Mouse (Mus musculus) heart, adult 18-20 months (tissue): ENCODE results near the gene Hebp2. TPM values are rescaled to one million over a fixed set of nuclear protein-coding genes. Genes with fewer than 3 reads are reported as not detected.
A peak's percentile ranks its signal among the peaks of the same experiment; 100 is the strongest.
"Not testable (repeated sequence)": the region's sequence is repeated elsewhere in the genome, so short reads cannot be mapped to it uniquely, and the experiment has no call there.

Experiments used
- DNase-seq, 2 experiments: peaks; one replicate each; pipeline ENCODE4 v3.0.0; 2021 to 2022; ENCODE audit warnings: mixed read lengths in 1 of 2
- long read RNA-seq, 2 experiments: library from polyadenylated mRNA; stranded (forward); transcript quantifications; one replicate each; pipeline ENCODE4 v2.0.0; 2021
- total RNA-seq, 2 experiments: library from RNA; stranded (reverse); gene quantifications; 2 replicates each; pipeline ENCODE4 v1.2.3; 2021

Gene Hebp2
- total RNA-seq = under 1 TPM; 0.44 to 0.50 TPM
- long read RNA-seq, experiment 1, partial matches to known transcripts = 0 of 3 reads
- long read RNA-seq, experiment 1, other reads (novel, unspliced or antisense) = 0 of 3 reads
- long read RNA-seq, experiment 2, partial matches to known transcripts = 0 of 2 reads
- long read RNA-seq, experiment 2, other reads (novel, unspliced or antisense) = 0 of 2 reads

- peak; percentile 52 to 65 for DNase-seq
Measured at GRCm38 (mm10) chr10:18545813-18546235, at the start of gene Hebp2. Gene Hebp2 (minus strand): TSS chr10:18546076.

GRCm38 (mm10) chr10:18589455-18589854 is 43.6 kb upstream of the Hebp2 start:
- DNase-seq = no peak

- no peak for DNase-seq
Measured at GRCm38 (mm10) chr10:18584188-18584587, 38.3 kb upstream of the Hebp2 start.

- DNase-seq = no peak
Measured at GRCm38 (mm10) chr10:18572581-18572980, 26.7 kb upstream of the Hebp2 start.

GRCm38 (mm10) chr10:18562940-18563339 is 17.1 kb upstream of the Hebp2 start:
- peak in 1 of 2 experiments; percentile 72 for DNase-seq

GRCm38 (mm10) chr10:18561445-18561844 is 15.6 kb upstream of the Hebp2 start:
- no peak for DNase-seq

- not testable (repeated sequence) for DNase-seq
Measured at GRCm38 (mm10) chr10:18559076-18559475, 13.2 kb upstream of the Hebp2 start.

- no peak for DNase-seq
Measured at GRCm38 (mm10) chr10:18549321-18550216, 3.7 kb upstream of the Hebp2 start.

- DNase-seq = no peak
Measured at GRCm38 (mm10) chr10:18547381-18547780, 1.5 kb upstream of the Hebp2 start.

GRCm38 (mm10) chr10:18545309-18545708 is 567 bp downstream of the Hebp2 start:
- no peak for DNase-seq

- no peak for DNase-seq
Measured at GRCm38 (mm10) chr10:18536889-18537288, 9.0 kb downstream of the Hebp2 start.

GRCm38 (mm10) chr10:18532293-18532692 is 13.6 kb downstream of the Hebp2 start:
- DNase-seq = no peak

GRCm38 (mm10) chr10:18530161-18530560 is 15.7 kb downstream of the Hebp2 start:
- DNase-seq = no peak

- no peak for DNase-seq
Measured at GRCm38 (mm10) chr10:18529177-18529576, 16.7 kb downstream of the Hebp2 start.

- DNase-seq = peak; percentile 40 to 72
Measured at GRCm38 (mm10) chr10:18528475-18528874, 17.4 kb downstream of the Hebp2 start.

- DNase-seq = peak; percentile 44 to 49
Measured at GRCm38 (mm10) chr10:18527766-18528165, 18.1 kb downstream of the Hebp2 start.

GRCm38 (mm10) chr10:18526851-18527675 is 18.8 kb downstream of the Hebp2 start:
- no peak for DNase-seq

GRCm38 (mm10) chr10:18526184-18526850 is 19.6 kb downstream of the Hebp2 start:
- peak; percentile 46 to 50 for DNase-seq

GRCm38 (mm10) chr10:18525726-18526125 is 20.1 kb downstream of the Hebp2 start:
- no peak for DNase-seq

GRCm38 (mm10) chr10:18525311-18525710 is 20.6 kb downstream of the Hebp2 start:
- DNase-seq = no peak

GRCm38 (mm10) chr10:18522556-18522955 is 23.3 kb downstream of the Hebp2 start:
- DNase-seq = no peak

GRCm38 (mm10) chr10:18511496-18511895 is 34.4 kb downstream of the Hebp2 start:
- peak; percentile 60 to 80 for DNase-seq
